Mouse (Mus musculus): ENCODE measurements around the gene Dnmt3c. TPM values are rescaled to one million over a fixed set of nuclear protein-coding genes. Genes with fewer than 3 reads are reported as not detected.

Dnmt3c gene
- polyA plus RNA-seq, 1 experiment, result not detected

DNA sequence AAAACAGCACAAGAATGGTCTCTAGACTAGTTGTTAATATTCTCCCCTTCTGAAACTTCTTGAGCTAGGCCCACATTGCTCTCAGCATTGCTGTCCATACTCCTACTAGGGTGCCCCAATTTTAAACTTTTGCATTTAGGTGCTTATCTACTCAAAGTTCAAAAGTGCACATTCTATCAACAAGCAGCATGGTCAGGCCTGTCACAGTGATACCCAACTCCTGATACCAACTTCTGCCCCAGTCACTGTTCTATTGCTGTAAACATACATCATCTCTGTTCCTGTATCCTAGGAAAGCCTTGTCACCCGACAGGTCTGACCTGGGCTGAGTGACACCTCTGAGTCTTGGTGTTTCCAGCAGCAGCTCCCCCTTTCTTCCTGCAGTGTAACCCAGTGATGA is 26.6 kb downstream of the Dnmt3c start:
- no peaks in the 10 kb centered on the region for H3K4me1 ChIP-seq (ENCODE audit: control insufficient read depth, insufficient read depth, insufficient read length, low read length)
- no peak overlapping the region for H3K27ac ChIP-seq (ENCODE audit: insufficient read depth, low read depth, low read length)
- TF ChIP-seq CTCF (IDR thresholded peaks at IDR 0.05; ENCODE audit: extremely low read depth, insufficient read length, insufficient replicate concordance, low read depth, low read length) (no peak), POLR2A (IDR thresholded peaks at IDR 0.05; ENCODE audit: low read depth, low read length) (no peak)
- no peaks in the 10 kb centered on the region for H3K27me3 ChIP-seq (ENCODE audit: control insufficient read depth, insufficient read depth, low read length)
- H3K36me3 ChIP-seq (ENCODE audit: control insufficient read depth, insufficient read depth, low read length), result no peaks in the 10 kb centered on the region
- WGBS, result 64% methylated on average over 1 of the region's 1 CpGs
- no peak overlapping the region for H3K4me3 ChIP-seq (ENCODE audit: low read depth, low read length)

DNA sequence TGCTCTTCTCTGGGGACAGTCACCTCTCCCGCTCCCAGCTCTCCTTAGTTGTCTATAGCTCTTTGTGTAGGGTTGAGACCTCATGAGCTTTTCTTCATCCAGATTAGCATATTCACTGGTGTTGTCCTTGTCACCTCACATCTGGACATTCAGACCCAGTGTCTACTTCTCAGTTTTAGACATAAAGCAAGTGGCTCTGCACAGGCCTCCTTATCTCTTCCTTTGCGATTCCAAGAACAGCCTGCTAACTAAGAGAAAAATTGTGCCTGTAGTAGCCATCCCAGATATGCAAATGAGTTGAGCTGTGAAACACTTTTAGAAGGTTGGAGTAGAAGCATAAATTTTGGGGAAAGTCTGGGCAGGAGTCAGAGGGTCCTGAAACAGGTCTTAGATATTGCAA is 28.0 kb downstream of the Dnmt3c start:
- Histone ChIP-seq H3K36me3 (ENCODE audit: control insufficient read depth, insufficient read depth, low read length) (no peaks in the 10 kb centered on the region), H3K27ac (ENCODE audit: insufficient read depth, low read depth, low read length) (no peak overlapping the region), H3K4me1 (ENCODE audit: control insufficient read depth, insufficient read depth, insufficient read length, low read length) (no peaks in the 10 kb centered on the region), H3K4me3 (ENCODE audit: low read depth, low read length) (no peak overlapping the region), H3K27me3 (ENCODE audit: control insufficient read depth, insufficient read depth, low read length) (no peaks in the 10 kb centered on the region)
- TF ChIP-seq POLR2A (IDR thresholded peaks at IDR 0.05; ENCODE audit: low read depth, low read length), result no peak
- no peak for TF ChIP-seq CTCF (IDR thresholded peaks at IDR 0.05; ENCODE audit: extremely low read depth, insufficient read length, insufficient replicate concordance, low read depth, low read length)
- WGBS, result 84% methylated on average over 2 of the region's 2 CpGs

DNA sequence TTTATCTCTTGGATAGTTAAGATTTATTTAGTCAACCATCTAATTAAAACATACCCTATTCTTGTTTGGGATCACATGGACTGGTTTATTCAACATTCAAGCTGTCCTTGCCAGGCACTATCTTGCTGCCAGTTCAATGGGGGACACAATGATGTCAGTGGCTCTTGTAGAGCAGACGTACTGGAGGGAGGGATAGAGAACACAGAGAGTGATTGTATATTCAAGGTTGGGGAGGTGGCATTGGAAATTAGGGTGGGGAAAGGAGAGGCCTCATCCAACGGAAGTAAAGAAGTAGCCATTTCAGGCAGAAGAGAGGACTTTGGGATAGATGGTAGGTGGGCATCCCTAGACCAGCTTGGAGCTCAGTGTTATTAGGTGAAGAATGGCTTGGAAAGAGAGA is 28.4 kb downstream of the Dnmt3c start:
- WGBS, result 86% methylated on average over 2 of the region's 2 CpGs
- H3K27ac ChIP-seq (ENCODE audit: insufficient read depth, low read depth, low read length), result no peak overlapping the region
- H3K36me3 ChIP-seq (ENCODE audit: control insufficient read depth, insufficient read depth, low read length), result no peaks in the 10 kb centered on the region
- no peaks in the 10 kb centered on the region for H3K27me3 ChIP-seq (ENCODE audit: control insufficient read depth, insufficient read depth, low read length)
- no peak overlapping the region for H3K4me3 ChIP-seq (ENCODE audit: low read depth, low read length)
- TF ChIP-seq POLR2A (IDR thresholded peaks at IDR 0.05; ENCODE audit: low read depth, low read length), result no peak
- TF ChIP-seq CTCF (IDR thresholded peaks at IDR 0.05; ENCODE audit: extremely low read depth, insufficient read length, insufficient replicate concordance, low read depth, low read length), result no peak
- H3K4me1 ChIP-seq (ENCODE audit: control insufficient read depth, insufficient read depth, insufficient read length, low read length), result no peaks in the 10 kb centered on the region

DNA sequence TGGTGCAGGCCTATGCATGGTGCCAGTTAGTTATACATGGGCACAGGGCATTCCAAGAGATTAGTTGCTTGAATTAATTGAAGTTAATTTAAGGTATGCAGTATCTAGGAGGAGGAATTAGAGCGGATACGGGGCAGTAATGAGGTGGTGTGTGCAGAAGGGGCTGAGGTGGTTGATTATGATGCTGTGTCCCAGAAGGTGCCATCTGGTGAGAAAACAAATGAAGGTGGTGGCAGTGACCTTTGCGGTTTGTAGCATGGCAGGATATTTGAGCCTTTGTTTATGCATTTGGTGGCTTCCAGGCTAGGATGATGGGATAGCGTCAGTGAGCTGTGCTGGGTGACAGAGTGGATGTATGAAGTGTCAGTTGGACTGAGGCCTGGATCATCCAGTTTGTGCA is 28.8 kb downstream of the Dnmt3c start:
- H3K27me3 ChIP-seq (ENCODE audit: control insufficient read depth, insufficient read depth, low read length), result no peaks in the 10 kb centered on the region
- H3K4me1 ChIP-seq (ENCODE audit: control insufficient read depth, insufficient read depth, insufficient read length, low read length), result no peaks in the 10 kb centered on the region
- WGBS, result 93% methylated on average over 4 of the region's 4 CpGs
- no peak overlapping the region for H3K27ac ChIP-seq (ENCODE audit: insufficient read depth, low read depth, low read length)
- no peaks in the 10 kb centered on the region for H3K36me3 ChIP-seq (ENCODE audit: control insufficient read depth, insufficient read depth, low read length)
- TF ChIP-seq CTCF (IDR thresholded peaks at IDR 0.05; ENCODE audit: extremely low read depth, insufficient read length, insufficient replicate concordance, low read depth, low read length), result no peak
- no peak for TF ChIP-seq POLR2A (IDR thresholded peaks at IDR 0.05; ENCODE audit: low read depth, low read length)
- H3K4me3 ChIP-seq (ENCODE audit: low read depth, low read length), result no peak overlapping the region

DNA sequence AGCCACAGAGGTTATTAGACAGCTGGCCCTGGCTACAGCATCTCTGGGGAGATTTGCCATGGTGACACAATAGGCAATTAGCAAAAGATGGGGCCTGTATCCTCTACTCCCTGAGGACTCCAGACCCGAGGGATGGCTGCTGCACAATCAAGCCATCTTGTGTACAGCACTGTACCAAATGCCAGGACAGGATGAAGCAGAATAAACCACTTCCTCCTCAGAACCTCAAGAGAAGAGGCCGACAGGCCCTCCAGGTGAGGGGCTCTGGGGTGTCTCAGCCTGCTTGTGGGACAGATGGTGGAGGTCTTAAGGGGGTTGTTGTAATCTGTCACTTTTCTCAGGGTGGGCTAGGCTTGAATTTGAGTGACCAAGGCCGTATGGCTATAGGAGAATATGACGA is 37.6 kb downstream of the Dnmt3c start:
- H3K36me3 ChIP-seq (ENCODE audit: control insufficient read depth, insufficient read depth, low read length), result no peaks in the 10 kb centered on the region
- no peaks in the 10 kb centered on the region for H3K4me1 ChIP-seq (ENCODE audit: control insufficient read depth, insufficient read depth, insufficient read length, low read length)
- WGBS, result 75% methylated on average over 4 of the region's 4 CpGs
- no peak overlapping the region for H3K27ac ChIP-seq (ENCODE audit: insufficient read depth, low read depth, low read length)
- no peaks in the 10 kb centered on the region for H3K27me3 ChIP-seq (ENCODE audit: control insufficient read depth, insufficient read depth, low read length)
- TF ChIP-seq CTCF (IDR thresholded peaks at IDR 0.05; ENCODE audit: extremely low read depth, insufficient read length, insufficient replicate concordance, low read depth, low read length) (no peak), POLR2A (IDR thresholded peaks at IDR 0.05; ENCODE audit: low read depth, low read length) (no peak)
- no peak overlapping the region for H3K4me3 ChIP-seq (ENCODE audit: low read depth, low read length)

DNA sequence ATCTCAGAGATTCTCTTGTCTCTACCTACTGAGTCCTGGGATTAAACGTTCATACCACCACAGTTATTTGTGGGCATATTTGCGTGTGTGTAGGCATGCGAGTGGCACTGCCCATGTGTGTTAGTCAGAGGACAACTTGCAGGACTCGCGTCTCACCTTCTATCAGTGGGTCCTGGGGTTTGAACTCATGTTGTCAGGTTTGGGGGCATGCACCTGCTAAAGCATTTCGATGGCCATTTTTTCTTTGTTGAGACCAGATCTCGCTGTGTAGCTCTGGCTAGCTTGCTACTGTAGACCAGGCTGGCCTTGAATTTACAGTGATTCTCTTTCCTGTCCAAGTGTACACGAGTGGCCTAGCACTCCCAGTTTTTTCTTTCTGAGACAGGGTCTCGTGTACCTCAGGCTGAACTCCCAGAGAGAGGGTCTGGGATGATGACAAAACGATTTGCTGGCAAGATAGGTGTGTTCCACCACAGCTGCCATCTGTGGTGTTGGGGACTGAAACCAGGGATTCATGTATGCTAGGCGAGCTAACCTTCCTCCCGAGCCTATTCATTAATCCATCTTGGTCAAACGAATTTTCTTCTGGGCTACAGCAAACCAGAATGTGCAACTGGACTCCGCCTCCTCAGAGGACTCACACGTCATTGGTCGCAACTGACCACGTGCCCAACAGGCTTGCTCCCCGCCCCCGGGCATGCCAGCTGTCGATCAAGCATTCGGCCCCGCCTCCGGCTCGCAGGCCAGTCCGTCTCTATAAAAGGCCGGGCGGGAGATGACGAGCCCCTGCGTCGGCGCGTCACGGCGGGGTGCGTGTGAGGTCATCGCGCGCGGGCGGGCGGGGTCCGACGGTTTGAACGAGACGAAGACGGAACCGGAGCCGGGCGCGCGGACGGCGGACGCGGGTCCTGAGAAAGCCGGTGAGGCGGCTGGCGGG is 44.3 kb downstream of the Dnmt3c start, which contains the start of gene Mapre1:
TSS of gene Mapre1 (plus strand) at position 775 of the 937 bp plus-strand sequence.
- WGBS, result 10% methylated on average over 57 of the region's 58 CpGs
- peaks cover 20% of the 10 kb centered on the region; the same call in 1 of the 2 replicates for H3K4me1 ChIP-seq (ENCODE audit: control insufficient read depth, insufficient read depth, insufficient read length, low read length)
- peak within 1 kb of the TSS; percentile 48 for H3K27ac ChIP-seq (ENCODE audit: insufficient read depth, low read depth, low read length)
- H3K27me3 ChIP-seq (ENCODE audit: control insufficient read depth, insufficient read depth, low read length), result no peaks in the 10 kb centered on the region
- no peaks in the 10 kb centered on the region for H3K36me3 ChIP-seq (ENCODE audit: control insufficient read depth, insufficient read depth, low read length)
- H3K4me3 ChIP-seq (ENCODE audit: low read depth, low read length), result peak within 1 kb of the TSS; percentile 97
- peak; percentile 57 for TF ChIP-seq POLR2A (IDR thresholded peaks at IDR 0.05; ENCODE audit: low read depth, low read length)
- TF ChIP-seq CTCF (IDR thresholded peaks at IDR 0.05; ENCODE audit: extremely low read depth, insufficient read length, insufficient replicate concordance, low read depth, low read length), result no peak

DNA sequence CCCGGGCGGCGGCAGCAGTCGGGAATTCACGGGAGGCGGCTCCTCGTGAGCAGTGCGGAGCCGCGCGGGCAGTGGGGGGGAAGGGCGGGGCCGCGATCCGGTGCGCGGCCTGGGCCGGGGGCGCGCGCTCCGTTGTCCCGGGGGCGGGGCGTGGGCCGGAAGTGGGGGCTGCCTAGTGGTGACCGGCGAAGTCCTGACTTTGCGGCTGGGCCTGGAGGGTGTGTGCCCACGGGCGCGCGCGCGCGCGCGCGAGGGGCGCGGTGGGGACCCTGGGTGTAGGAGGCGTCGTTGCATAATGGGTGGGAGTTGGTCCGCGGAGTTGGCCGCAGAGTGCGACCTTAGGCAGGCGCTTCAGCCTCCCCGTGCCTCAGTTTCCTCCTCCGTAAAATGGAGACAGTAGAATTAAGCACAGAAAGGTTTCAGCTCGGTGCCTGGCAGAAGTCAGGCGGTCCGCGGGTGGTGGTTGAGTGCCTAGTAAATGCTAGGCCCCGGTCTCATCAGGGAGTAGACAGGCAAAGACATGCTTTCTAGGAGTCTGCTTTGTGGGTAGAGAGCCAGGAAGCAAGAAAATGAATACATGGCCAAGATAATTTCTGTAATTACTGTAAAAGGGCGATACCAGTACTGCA is 45.1 kb downstream of the Dnmt3c start:
- Histone ChIP-seq H3K36me3 (ENCODE audit: control insufficient read depth, insufficient read depth, low read length) (no peaks in the 10 kb centered on the region; the same call in 1 of the 2 replicates), H3K27ac (ENCODE audit: insufficient read depth, low read depth, low read length) (peak overlapping the region; percentile 48), H3K4me1 (ENCODE audit: control insufficient read depth, insufficient read depth, insufficient read length, low read length) (peaks cover 21% of the 10 kb centered on the region; the same call in 1 of the 2 replicates), H3K4me3 (ENCODE audit: low read depth, low read length) (peak overlapping the region; percentile 97), H3K27me3 (ENCODE audit: control insufficient read depth, insufficient read depth, low read length) (no peaks in the 10 kb centered on the region)
- WGBS, result 2% methylated on average over 53 of the region's 56 CpGs
- TF ChIP-seq CTCF (IDR thresholded peaks at IDR 0.05; ENCODE audit: extremely low read depth, insufficient read length, insufficient replicate concordance, low read depth, low read length) (no peak), POLR2A (IDR thresholded peaks at IDR 0.05; ENCODE audit: low read depth, low read length) (no peak)
